Mouse (Mus musculus) lung, postnatal 10 days (tissue): ENCODE measurements at regions not wholly inside any gene's neighbourhood (a gene's known extent, or its start where the extent isn't known, plus 50 kb on each side); places are given as distances from the start of the nearest gene placed in this dataset.

Experiments
- DNase-seq: peaks from one replicate; pipeline ENCODE4 v3.0.0; 2021

DNA sequence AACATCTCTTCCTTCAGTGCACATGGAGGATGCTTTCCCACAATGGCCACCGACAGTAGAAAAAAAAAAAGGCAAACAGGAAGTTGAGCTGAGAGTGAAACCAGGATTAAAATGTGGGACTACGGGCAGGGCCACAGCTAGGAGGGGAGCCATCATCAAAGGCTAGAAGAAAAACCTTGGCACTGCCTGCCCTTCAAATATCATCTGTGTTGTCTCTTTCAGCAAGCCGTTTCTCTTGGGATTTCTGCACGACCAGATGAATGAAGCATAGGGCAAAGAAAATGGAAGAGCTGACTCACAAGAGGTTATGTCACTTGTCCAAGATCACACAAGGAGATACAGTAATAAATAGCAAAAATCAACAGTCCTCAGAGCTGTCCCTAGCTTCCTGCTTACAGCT, 161.1 kb upstream of the Fn1 start:
- no peak for DNase-seq

GRCm38 (mm10) chr1:71812171-71812695, 159.2 kb upstream of the Fn1 start:
- DNase-seq = no peak

- DNase-seq = no peak
These were observed 158.3 kb upstream of the Fn1 start for GRCm38 (mm10) chr1:71811196-71811788.

- DNase-seq = no peak
These were observed 155.0 kb upstream of the Fn1 start for GRCm38 (mm10) chr1:71808005-71808404.

DNA sequence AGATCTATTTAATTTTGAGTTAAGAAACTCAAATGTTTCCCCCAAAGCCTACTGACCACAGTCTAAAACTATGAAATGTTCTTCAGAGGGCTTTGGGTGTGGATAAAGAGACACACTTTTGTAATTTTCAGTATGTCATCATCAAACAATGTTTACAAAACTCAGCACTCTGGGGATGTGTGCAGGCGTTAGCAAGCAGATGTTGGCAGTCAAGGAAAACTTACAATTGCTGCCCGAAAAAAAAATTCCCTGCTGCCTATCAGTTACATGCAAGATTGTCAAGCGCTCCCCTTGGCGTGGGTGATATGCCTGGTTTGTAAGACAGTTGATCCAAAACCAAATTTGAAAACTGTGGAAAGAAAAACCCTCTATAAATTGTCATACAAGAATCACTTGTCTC, 154.6 kb upstream of the Fn1 start:
- DNase-seq = peak; percentile 24

- DNase-seq = no peak
These were observed 148.5 kb upstream of the Fn1 start for GRCm38 (mm10) chr1:71801283-71802066.

- peak; percentile 7 for DNase-seq
These were observed 147.6 kb upstream of the Fn1 start for GRCm38 (mm10) chr1:71800581-71800980.

DNA sequence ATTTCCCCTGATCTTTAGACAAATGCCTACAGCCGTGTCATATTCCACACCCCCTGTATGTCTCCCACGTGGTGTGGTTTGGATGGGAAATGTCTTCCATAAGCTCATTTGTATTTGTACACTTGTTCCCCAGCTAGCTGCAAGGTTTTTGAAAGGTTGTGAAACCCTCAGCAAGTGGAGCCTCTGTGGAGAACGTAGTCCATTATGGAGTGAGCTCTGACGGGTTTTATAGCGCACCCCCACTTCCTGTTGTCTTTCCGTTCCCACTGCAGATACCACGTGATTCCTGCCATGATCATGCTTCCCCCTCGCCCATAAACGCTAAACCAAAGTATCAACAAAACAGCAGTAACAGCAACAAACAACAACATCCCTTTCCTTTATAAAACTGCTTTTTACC, 145.6 kb upstream of the Fn1 start:
- no peak for DNase-seq

DNA sequence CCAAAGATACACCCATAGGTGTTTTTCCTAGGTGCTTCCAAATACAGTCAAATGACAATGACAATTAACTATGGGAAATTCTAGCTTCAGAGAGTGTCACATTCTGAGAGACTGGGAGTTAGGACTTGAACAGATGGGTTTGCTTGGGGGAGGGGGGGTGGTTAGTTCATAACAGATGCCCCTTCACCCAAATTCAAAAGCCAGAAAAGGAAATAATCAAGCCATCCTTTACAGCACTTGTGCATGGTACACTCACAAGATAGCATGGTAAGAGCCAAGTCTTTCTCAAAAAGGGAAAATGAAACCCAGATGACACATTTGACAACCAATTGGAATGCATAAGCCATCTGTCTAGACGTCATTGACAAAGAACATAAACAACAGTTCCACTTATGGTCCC, 135.4 kb upstream of the Fn1 start:
- DNase-seq = no peak

- no peak for DNase-seq
These were observed 131.9 kb upstream of the Fn1 start for GRCm38 (mm10) chr1:71784880-71785279.

GRCm38 (mm10) chr1:71778292-71778691, 125.3 kb upstream of the Fn1 start:
- DNase-seq = no peak

- DNase-seq = no peak
These were observed 123.0 kb upstream of the Fn1 start for GRCm38 (mm10) chr1:71775865-71776501.

DNA sequence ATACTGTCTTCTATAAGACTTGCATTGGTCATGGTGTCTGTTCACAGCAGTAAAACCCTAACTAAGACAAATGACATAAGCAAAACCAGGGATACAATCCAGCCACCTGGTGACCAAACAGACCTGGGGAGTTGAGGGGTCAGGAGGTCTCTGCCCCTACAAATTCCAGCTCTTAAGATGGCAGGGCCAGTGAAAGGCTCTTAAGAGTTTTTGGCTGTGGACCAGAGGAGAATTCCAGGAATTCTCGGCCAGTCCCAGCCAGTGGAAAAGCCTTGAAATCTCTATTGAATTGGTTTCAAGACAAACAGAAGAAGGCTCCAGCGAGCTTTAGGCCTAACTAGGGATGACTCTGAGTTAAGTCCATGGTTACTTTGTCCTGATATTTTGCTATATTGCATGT, 119.5 kb upstream of the Fn1 start:
- DNase-seq = no peak

GRCm38 (mm10) chr1:71771798-71772197, 118.8 kb upstream of the Fn1 start:
- no peak for DNase-seq

- DNase-seq = no peak
These were observed 116.6 kb upstream of the Fn1 start for GRCm38 (mm10) chr1:71769595-71769994.

- no peak for DNase-seq
These were observed 114.7 kb upstream of the Fn1 start for GRCm38 (mm10) chr1:71767705-71768104.

- DNase-seq = peak; percentile 28
These were observed 114.1 kb upstream of the Fn1 start for GRCm38 (mm10) chr1:71767076-71767475.

DNA sequence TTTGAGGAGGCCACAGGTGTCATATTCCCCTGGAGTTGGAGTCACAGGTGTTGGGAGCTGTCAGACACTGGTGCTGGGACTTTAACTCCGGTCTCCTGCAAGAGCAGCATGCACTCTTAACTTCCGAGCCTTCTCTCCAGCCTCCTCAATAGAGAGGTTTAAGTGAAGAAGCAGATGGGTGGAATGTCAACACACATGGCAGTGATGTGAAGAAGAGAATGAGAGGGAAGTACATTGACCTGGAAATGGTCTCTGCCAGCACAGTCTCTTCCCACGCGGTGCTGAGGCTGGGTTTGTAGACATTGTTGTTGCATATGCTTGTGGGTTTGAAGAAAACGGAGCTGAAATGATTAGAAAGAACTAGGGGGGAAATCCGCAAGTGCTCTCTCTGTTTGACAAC, 112.0 kb upstream of the Fn1 start:
- DNase-seq = no peak

GRCm38 (mm10) chr1:71763530-71763929, 110.5 kb upstream of the Fn1 start:
- peak; percentile 29 for DNase-seq

- no peak for DNase-seq
These were observed 107.3 kb upstream of the Fn1 start for GRCm38 (mm10) chr1:71760342-71760741.

DNA sequence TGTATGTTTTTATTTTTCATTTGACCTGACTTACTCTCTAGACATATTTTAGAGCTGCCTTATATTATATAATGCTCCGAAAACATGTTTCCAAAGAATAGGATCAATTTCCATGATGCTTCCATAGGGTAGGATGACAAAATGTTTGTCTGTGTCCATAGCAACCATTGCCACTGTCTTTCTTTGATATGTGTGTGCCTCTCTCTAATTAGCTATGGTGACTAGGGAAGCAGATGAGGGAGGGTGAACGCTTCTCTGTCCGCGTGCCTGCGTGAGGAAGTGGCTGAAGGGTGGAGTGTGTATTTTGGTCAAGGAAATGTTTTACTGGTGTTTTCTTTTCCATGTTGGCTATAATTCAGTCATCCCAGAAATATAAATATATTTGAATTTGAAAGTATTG, 104.2 kb upstream of the Fn1 start:
- no peak for DNase-seq

DNA sequence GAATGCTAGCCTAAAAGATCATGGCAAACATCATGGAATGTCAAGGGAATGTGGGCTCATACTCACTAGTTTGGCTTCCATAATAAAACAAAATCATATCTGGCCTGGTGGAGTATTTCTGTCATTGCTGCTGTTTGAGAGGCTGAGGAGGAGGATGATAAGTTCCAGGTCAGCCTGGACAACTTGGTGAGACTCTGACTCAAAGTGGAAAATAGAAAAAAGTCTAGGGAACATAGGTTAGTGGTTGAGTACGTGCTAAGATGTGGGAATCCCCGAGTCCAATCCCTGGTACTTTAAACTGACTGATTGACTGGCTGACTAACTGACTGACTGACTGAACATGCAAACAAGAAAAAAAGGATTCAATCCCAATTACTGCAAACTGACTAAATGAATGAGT, 103.2 kb upstream of the Fn1 start:
- no peak for DNase-seq

DNA sequence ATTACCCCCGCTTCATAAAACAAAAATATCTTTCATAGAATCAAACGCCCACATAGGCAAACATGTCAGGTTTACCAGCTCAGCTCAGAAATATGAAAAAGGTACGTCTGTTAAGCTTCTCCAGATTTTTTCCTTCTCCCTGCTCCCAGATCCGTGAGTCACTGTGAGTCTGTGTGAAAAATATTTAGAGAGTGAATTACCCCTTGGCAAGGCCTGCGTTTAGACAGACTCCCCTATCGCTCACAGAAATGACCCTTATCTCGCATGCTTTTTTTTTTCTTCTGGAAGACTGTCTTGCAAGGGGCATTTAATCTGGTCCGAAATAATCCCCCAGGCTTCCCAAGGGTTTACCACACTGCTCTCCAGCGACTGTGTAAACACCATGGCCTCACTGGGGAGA, 102.4 kb upstream of the Fn1 start:
- no peak for DNase-seq

DNA sequence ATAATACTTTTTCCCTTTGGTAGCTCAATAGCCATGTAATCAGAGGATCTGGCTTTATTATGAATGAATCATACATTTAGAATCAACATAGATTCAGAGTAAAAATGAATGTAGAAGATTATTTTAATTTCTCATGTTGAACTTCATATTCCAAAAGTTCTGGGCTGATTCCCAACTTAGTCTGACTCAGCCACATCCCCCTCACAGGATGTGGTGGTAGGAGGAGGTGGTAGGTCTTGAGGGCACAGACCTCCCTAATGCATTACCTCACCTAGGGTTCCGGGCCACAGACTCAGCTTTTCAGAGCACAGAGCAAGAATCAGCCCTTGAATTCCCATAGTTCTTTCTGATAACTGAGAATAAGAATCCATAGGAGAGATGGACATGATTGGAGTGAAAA, 99.4 kb upstream of the Fn1 start:
- no peak for DNase-seq
